Mouse (Mus musculus) heart, postnatal 0 days (tissue): ENCODE data around the gene Trpm5.

Experiments used
- CTCF ChIP-seq: IDR thresholded peaks from 2 replicates; pipeline ENCODE4 v1.5.1; 2016; ENCODE audit warnings: antibody characterized with exemption, control low read depth, low read depth
- EP300 ChIP-seq: IDR thresholded peaks from 2 replicates; pipeline ENCODE4 v1.6.1; 2016; ENCODE audit warnings: antibody characterized with exemption, low read depth

GRCm38 (mm10) chr7:143037306-143037705 lies 57.1 kb downstream of the Trpm5 start:
- TF ChIP-seq CTCF (no peak), EP300 (no peak)
